Mouse (Mus musculus): ENCODE results near the gene Gm9774. TPM values are rescaled to one million over a fixed set of nuclear protein-coding genes. Genes with fewer than 3 reads are reported as not detected.

The Gm9774 gene
- total RNA-seq (2023; ENCODE audit: inconsistent age): 0.77 to 2.1 TPM in 2 of 4 replicates, not detected in the others

GRCm38 (mm10) chr3:92429323-92429722 lies at the start of gene Gm9774:
Gm9774 (minus strand) TSS chr3:92429423.

GRCm38 (mm10) chr3:92458620-92459019 lies 29.4 kb upstream of the Gm9774 start, which contains the start of gene Sprr3:
Sprr3 (minus strand) TSS chr3:92458720.

GRCm38 (mm10) chr3:92438689-92439088 lies 9.5 kb upstream of the Gm9774 start, which contains the start of gene Sprr1b:
Sprr1b (minus strand) TSS chr3:92438789.

GRCm38 (mm10) chr3:92432282-92432681 lies 3.1 kb upstream of the Gm9774 start, which contains the start of gene Sprr2k:
Sprr2k (plus strand) TSS chr3:92432582.

GRCm38 (mm10) chr3:92417782-92418181 lies 11.4 kb downstream of the Gm9774 start, which contains the start of gene Sprr2j-ps:
Sprr2j-ps (plus strand) TSS chr3:92418082.

GRCm38 (mm10) chr3:92407691-92408090 lies 21.5 kb downstream of the Gm9774 start, which contains the start of gene Sprr2i:
Sprr2i (plus strand) TSS chr3:92407991.

GRCm38 (mm10) chr3:92385385-92385784 lies 43.8 kb downstream of the Gm9774 start, which contains the start of gene Sprr2h:
Sprr2h (plus strand) TSS chr3:92385685.

Other genes with a start within 250 kb of the Gm9774 start
- not detected in 4 replicates for gene Sprr2a1, start 213.6 kb downstream of the Gm9774 start, total RNA-seq (2023; ENCODE audit: inconsistent age)
- gene Sprr2a2, start 213.5 kb downstream of the Gm9774 start, total RNA-seq (2023; ENCODE audit: inconsistent age): not detected in 4 replicates
- not detected in 4 replicates for gene Sprr2a3, start 144.0 kb downstream of the Gm9774 start, total RNA-seq (2023; ENCODE audit: inconsistent age)
- gene Sprr2b, start 112.8 kb downstream of the Gm9774 start, total RNA-seq (2023; ENCODE audit: inconsistent age): not detected in 4 replicates
- gene Sprr2d, start 90.3 kb downstream of the Gm9774 start, total RNA-seq (2023; ENCODE audit: inconsistent age): not detected in 4 replicates
- not detected in 4 replicates for gene Sprr2e, start 77.3 kb downstream of the Gm9774 start, total RNA-seq (2023; ENCODE audit: inconsistent age)
- gene Sprr2f, start 64.2 kb downstream of the Gm9774 start, total RNA-seq (2023; ENCODE audit: inconsistent age): not detected in 4 replicates
- not detected in 4 replicates for gene Sprr2h, start 43.7 kb downstream of the Gm9774 start, total RNA-seq (2023; ENCODE audit: inconsistent age)
- gene Sprr2i, start 21.4 kb downstream of the Gm9774 start, total RNA-seq (2023; ENCODE audit: inconsistent age): not detected in 4 replicates
- not detected in 4 replicates for gene Sprr2j-ps, start 11.3 kb downstream of the Gm9774 start, total RNA-seq (2023; ENCODE audit: inconsistent age)
- gene Sprr2k, start 3.2 kb upstream of the Gm9774 start, total RNA-seq (2023; ENCODE audit: inconsistent age): not detected in 4 replicates
- not detected in 4 replicates for gene Sprr1b, start 9.4 kb upstream of the Gm9774 start, total RNA-seq (2023; ENCODE audit: inconsistent age)
- gene Sprr3, start 29.3 kb upstream of the Gm9774 start, total RNA-seq (2023; ENCODE audit: inconsistent age): not detected in 4 replicates
- not detected in 4 replicates for gene Sprr1a, start 56.5 kb upstream of the Gm9774 start, total RNA-seq (2023; ENCODE audit: inconsistent age)
- gene Sprr4, start 71.1 kb upstream of the Gm9774 start, total RNA-seq (2023; ENCODE audit: inconsistent age): not detected in 4 replicates
- gene 2310046K23Rik, start 105.1 kb upstream of the Gm9774 start, total RNA-seq (2023; ENCODE audit: inconsistent age): not detected in 4 replicates
- not detected in 4 replicates for gene Ivl, start 144.3 kb upstream of the Gm9774 start, total RNA-seq (2023; ENCODE audit: inconsistent age)
- not detected in 4 replicates for gene Smcp, start 159.6 kb upstream of the Gm9774 start, total RNA-seq (2023; ENCODE audit: inconsistent age)
- not detected in 4 replicates for gene 2210017I01Rik, start 178.1 kb upstream of the Gm9774 start, total RNA-seq (2023; ENCODE audit: inconsistent age)
- not detected in 4 replicates for gene Lce6a, start 192.2 kb upstream of the Gm9774 start, total RNA-seq (2023; ENCODE audit: inconsistent age)
- not detected in 4 replicates for gene Lce1a1, start 218.9 kb upstream of the Gm9774 start, total RNA-seq (2023; ENCODE audit: inconsistent age)
- not detected in 4 replicates for gene Lce1b, start 227.5 kb upstream of the Gm9774 start, total RNA-seq (2023; ENCODE audit: inconsistent age)
- not detected in 4 replicates for gene Lce1a2, start 240.9 kb upstream of the Gm9774 start, total RNA-seq (2023; ENCODE audit: inconsistent age)
- gene Lce1c, start 249.8 kb upstream of the Gm9774 start, total RNA-seq (2023; ENCODE audit: inconsistent age): not detected in 4 replicates

All from B cell, adult (primary cell).